Mouse (Mus musculus): ENCODE data around the gene Nicn1.
A peak's percentile ranks its signal among the peaks of the same experiment; 100 is the strongest.

Gene Nicn1

GRCm38 (mm10) chr9:108337848-108338550, 47.8 kb downstream of the Nicn1 start:
- DNase-seq (ENCODE audit: low spot score in 2 of 2), result no peak

GRCm38 (mm10) chr9:108338551-108338885, 48.3 kb downstream of the Nicn1 start:
- no peak for DNase-seq (ENCODE audit: low spot score in 2 of 2)

- peak; percentile 77 to 95 for DNase-seq (ENCODE audit: low spot score in 2 of 2)
Observed at GRCm38 (mm10) chr9:108338886-108339781, 48.9 kb downstream of the Nicn1 start, which contains the start of gene Gpx1. Gene Gpx1, plus strand, starts transcription at chr9:108338903.

DNA sequence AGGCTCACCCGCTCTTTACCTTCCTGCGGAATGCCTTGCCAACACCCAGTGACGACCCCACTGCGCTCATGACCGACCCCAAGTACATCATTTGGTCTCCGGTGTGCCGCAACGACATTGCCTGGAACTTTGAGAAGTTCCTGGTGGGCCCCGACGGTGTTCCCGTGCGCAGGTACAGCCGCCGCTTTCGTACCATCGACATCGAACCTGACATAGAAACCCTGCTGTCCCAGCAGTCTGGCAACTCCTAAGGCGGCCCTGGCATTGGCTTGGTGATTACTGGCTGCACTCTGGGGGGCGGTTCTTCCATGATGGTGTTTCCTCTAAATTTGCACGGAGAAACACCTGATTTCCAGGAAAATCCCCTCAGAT, 49.6 kb downstream of the Nicn1 start:
- DNase-seq (ENCODE audit: low spot score in 2 of 2), result peak in 1 of 2 experiments; percentile 38

GRCm38 (mm10) chr9:108340258-108341138, 50.3 kb downstream of the Nicn1 start:
- DNase-seq (ENCODE audit: low spot score in 2 of 2), result no peak

DNA sequence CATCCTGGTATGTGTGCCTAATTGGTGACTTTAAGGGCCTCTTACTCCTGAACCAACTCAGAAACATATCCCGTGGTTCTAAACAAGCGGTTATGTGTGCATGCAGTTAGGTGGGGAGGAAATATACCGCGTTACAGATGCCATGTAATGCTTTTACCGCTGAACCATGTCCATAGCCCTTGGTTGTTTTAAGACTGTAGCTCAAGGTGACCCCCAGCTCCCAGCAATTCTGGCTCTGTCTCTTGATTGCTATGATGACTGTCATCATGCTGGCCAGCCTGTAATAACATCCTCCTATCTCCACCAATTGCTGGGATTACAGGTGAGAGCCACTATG, 50.9 kb downstream of the Nicn1 start:
- DNase-seq (ENCODE audit: low spot score in 2 of 2), result no peak

GRCm38 (mm10) chr9:108341801-108342200, 51.6 kb downstream of the Nicn1 start:
- no peak for DNase-seq (ENCODE audit: low spot score in 2 of 2)

DNA sequence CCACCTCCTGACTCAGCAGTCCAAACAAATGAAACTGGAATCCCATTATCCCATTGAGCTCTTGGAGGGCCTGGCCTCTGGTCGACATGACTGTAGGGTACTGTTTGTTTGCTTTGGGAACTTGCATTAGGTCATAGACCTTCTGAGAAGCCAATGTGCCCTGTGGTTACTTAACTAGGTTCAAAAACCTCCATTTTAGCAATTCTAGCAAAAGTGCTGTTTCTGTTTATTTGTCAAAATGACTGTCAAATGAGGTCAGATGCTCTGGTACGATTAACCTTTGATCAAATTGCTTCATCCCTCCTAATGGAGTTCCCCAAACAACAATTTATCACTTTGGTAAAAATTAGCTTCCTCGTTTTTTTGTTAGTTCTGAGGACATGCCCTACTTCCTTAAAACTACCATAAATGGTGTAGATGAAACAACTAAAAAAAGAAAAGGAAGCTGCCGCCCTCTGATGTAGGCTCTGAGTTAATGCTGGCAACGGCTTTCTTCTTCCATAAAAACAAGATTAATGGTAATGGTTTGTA, 52.1 kb downstream of the Nicn1 start:
- DNase-seq (ENCODE audit: low spot score in 2 of 2), result no peak

DNA sequence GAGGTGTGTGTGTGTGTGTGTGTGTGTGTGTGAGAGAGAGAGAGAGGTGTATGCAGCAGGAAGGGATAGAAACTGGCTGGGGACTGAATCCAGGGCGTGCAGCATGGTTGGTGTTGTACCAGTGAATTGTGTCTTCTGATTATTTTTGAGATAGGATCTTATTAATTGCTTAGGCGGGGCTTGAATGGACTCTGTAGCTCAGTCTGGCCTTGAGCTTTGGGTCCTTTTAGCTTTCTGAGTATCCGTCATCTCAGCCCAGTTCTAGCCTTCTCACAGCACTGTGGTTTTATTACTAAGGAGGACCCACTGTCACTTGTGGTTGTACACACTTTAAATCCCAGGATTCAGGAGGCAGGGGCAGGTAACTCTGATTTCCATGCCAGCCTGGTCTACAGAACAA, 53.1 kb downstream of the Nicn1 start:
- no peak for DNase-seq (ENCODE audit: low spot score in 2 of 2)

DNA sequence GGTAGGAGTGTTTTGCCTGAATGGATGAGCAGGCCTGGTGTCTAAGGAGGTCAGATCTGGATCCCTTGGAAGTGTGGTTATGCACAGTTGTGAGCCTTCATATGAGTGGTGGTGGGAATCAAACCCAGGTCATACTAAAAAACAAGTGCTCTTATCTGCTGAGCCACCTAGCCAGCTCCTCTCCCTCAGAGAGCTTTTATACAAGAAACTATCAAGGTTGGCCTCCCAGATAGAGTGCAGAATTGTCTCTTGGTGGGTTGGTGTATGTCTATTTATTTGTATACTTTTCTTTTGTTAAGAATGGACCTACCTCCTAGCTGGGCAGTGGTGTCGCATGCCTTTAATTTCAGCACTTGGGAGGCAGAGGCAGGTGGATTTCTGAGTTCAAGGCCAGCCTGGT, 53.6 kb downstream of the Nicn1 start:
- DNase-seq (ENCODE audit: low spot score in 2 of 2), result no peak

GRCm38 (mm10) chr9:108344471-108344870, 54.2 kb downstream of the Nicn1 start:
- DNase-seq (ENCODE audit: low spot score in 2 of 2), result no peak
